Mouse (Mus musculus) monocyte, adult 5-6 weeks (primary cell): ENCODE measurements at regions not wholly inside any gene's neighbourhood (a gene's known extent, or its start where the extent isn't known, plus 50 kb on each side); places are given as distances from the start of the nearest gene placed in this dataset.
A peak's percentile ranks its signal among the peaks of the same experiment; 100 is the strongest.
"Not testable (repeated sequence)": the region's sequence is repeated elsewhere in the genome, so short reads cannot be mapped to it uniquely, and the experiment has no call there.

Experiments used
- ATAC-seq: fragments of 153-309, 156-312 bp; replicated peaks from 2 replicates; pipeline ENCODE4 v1.8.0; 2017; ENCODE audit warnings: mild to moderate bottlenecking; ENCODE audit not compliant: low TSS enrichment, insufficient number of reproducible peaks, severe bottlenecking, poor library complexity, low FRiP score

- ATAC-seq: peak; percentile 71; the same call in 1 of the 2 replicates
Observed at GRCm38 (mm10) chr16:65629186-65629585, 66.7 kb upstream of the Chmp2b start.

DNA sequence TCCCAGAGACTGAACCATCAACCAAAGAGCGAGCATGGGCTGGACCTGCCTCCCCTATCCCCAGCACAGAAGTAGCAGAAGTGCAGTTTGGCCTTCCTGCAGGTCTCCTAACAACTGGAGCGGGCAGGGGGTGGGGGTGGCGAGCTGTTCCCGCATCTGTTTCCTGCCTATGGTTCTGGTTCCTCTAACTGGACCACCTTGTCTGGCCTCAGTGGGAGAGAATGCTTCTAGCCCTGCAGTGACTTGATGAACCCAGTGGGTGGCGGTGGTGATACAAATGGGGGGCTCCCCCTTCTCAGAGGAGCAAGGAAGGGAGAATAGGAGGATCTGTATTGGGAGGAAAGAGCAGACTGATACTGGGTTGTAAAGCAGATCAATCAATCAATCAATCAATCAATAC, 69.2 kb upstream of the Chmp2b start:
- ATAC-seq: no peak

DNA sequence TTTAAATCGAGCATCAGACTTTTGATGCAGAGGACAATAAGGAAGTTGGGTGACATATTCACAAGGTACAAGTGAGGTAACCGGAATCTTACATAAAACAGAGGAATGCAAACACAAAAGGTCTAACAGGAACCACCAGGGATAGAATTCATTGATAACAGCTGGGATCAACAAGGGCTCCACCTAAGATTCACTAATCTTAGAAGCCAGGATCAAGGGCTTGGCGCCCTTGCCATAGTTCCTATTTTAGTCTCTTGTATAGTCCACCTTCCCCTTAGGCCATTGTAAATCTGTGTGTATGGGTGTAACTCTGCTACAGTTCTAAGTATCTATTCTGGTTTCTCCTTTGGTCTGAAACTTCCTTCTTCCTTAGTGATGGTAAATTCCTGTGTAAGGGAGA, 84.2 kb upstream of the Chmp2b start:
- ATAC-seq: not testable (repeated sequence)

DNA sequence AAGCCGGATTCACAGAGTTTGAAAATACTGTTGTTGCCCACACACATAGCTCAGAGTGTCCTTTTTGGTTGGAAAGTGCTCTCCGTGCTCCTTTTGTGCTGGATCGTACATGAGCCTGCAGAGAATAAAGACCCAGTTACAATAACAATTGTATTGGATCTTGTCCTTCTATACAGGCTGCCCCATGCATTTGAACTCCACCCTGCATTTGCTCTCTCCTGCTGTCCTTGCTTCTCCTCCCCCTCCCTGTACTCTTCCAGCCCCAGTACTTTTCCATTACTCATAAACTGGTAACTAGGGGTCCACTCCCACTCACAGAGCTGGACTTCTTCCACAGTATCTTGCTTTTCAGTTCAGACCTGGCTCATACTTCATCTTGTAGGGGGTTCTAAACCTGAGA, 86.5 kb upstream of the Chmp2b start:
- no peak for ATAC-seq

- no peak for ATAC-seq
Observed at GRCm38 (mm10) chr16:65655490-65655889, 93.0 kb upstream of the Chmp2b start.

GRCm38 (mm10) chr16:65657829-65658228, 95.3 kb upstream of the Chmp2b start:
- no peak for ATAC-seq

DNA sequence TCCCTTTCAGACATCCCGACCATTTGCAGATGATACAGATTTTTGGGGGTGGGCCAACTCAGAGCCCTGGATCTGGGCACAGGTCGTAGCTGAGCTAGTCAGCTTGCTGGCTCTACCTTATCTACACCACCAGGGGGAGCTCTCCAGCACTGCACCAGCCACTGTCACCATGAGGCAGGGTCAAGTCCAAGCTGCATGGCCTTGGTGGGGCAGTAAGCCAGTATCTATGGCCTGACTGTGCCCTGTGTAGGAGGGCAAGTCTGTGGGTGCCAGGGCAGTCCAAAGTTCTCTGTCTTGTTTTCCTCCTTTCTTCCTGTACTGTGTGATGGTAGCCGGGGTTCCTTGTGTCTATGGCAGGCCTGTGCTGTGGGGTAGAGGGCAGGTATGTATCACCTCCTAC, 102.3 kb upstream of the Chmp2b start:
- ATAC-seq: peak; percentile 79; the same call in 1 of the 2 replicates

DNA sequence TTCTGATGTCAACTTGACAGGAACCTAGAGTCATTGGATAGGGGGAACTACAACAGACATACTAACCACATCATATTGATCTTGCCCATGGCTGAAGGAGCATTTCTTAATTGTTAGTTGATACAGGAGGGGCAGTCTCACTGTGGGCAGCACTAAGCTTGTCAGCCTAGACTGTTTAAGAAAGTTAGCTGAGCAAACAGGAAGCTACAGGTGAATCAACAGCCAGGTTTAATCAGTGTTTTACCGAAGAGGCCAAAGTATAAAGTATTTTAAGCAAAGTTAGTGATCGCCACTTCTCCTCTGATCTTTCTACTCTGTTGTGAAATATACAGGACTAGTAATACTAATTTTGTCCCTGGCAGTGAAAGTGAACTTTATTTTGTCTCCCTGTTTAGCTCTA, 109.6 kb upstream of the Chmp2b start:
- ATAC-seq: no peak

DNA sequence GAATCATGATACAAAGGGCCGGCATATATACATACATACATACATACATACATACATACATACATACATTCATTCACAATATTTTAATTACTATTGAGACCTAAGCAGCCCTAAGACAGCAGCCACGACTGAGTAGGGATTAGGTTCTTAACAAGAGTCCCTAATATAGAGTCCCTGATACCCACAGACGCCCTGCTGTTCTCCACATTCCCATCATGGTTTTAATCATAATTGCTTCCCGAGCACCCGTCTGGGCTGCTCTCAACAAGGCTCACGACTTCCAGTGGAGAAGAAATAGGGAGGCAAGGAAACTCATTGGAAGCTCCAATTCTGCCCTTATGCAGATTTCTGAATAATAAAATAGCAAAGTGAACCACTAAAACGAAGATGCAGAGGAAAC, 120.6 kb upstream of the Chmp2b start:
- no peak for ATAC-seq

GRCm38 (mm10) chr16:65683703-65684320, 121.3 kb upstream of the Chmp2b start:
- no peak for ATAC-seq

GRCm38 (mm10) chr16:65693626-65694025, 121.4 kb upstream of the Vgll3 start:
- no peak for ATAC-seq

- no peak for ATAC-seq
Observed at GRCm38 (mm10) chr16:65715631-65716030, 99.4 kb upstream of the Vgll3 start.

GRCm38 (mm10) chr16:65718791-65719472, 96.1 kb upstream of the Vgll3 start:
- no peak for ATAC-seq

DNA sequence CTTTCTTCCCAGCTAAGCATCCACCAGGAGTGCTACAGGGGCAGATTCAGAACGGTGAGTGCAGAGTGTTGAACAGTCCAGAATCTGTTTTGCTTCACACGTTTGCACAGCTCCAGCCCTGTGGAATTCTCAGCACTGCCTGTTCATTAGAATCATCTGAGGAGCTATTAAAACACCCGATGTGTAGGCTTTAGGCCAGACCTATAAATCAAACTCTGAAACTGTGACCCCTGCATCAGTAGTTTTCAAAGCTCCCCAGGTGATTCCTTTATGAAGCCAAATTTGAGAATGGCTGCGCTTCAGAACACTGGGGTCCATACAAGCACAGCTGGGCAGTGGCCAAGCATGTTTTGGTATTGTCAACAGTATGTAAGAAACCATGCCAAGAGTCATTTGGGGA, 94.1 kb upstream of the Vgll3 start:
- no peak for ATAC-seq

- ATAC-seq: no peak
Observed at GRCm38 (mm10) chr16:65725559-65726269, 89.3 kb upstream of the Vgll3 start.

- no peak for ATAC-seq
Observed at GRCm38 (mm10) chr16:65726289-65726688, 88.8 kb upstream of the Vgll3 start.

- no peak for ATAC-seq
Observed at GRCm38 (mm10) chr16:65729322-65729721, 85.7 kb upstream of the Vgll3 start.

- peak; percentile 89 for ATAC-seq
Observed at GRCm38 (mm10) chr16:65739652-65740051, 75.4 kb upstream of the Vgll3 start.

DNA sequence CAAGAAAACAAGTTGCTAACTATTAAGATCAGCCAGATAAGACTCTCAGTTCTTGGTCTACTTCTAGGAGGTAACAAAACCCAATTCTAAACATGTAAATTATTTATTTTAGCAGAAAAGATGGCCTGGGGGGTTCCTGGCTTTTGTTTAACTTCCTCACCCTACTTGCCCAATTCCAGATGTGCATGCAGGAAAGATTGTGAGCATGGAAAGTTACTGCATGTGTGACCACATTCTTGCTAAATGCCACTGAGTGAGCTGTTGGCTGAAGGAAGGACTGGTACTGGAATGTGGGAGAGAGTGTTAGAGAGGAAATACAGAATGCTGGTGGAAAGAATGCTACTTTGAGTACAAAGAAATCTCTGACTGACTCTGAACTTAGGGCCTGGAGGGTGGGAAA, 72.1 kb upstream of the Vgll3 start:
- ATAC-seq: no peak

- no peak for ATAC-seq
Observed at GRCm38 (mm10) chr16:65755667-65756066, 59.4 kb upstream of the Vgll3 start.
